Mouse (Mus musculus) MEL-GATA-1-ER (cell line): ENCODE measurements around the gene Leng9.
"Not testable (repeated sequence)": the region's sequence is repeated elsewhere in the genome, so short reads cannot be mapped to it uniquely, and the experiment has no call there.

ENCODE experiments used
- DNase-seq: peaks from one replicate; pipeline ENCODE4 v3.0.0-alpha.2; 2012; ENCODE audit warnings: low read depth; ENCODE audit errors: extremely low read depth

The Leng9 gene

DNA sequence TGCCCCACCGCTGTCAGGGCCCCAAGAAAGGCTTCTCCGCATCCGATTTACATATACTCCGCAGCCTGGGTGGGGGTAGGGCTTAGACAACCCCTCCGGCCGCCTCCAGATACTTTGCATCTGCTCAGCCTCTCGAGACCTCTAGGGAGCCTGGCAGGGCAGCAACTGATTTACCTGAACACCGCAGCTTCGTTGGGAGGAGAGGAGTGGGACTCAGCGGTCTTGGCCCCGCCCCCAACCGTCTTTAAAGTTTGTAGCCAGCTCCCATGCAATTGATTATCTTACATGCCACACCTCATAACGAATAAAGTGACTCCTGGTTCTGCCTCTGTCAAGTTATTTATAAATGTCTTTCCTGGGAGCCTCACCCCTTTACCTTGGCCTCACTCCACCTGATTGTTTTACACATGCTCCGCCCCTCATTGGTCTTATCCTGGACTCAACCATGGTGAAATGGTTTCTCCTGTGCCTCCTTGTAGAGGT, at the start of gene Leng9:
TSS of gene Leng9 (minus strand) at position 316 of the 483 bp plus-strand sequence.
- DNase-seq: no peak

DNA sequence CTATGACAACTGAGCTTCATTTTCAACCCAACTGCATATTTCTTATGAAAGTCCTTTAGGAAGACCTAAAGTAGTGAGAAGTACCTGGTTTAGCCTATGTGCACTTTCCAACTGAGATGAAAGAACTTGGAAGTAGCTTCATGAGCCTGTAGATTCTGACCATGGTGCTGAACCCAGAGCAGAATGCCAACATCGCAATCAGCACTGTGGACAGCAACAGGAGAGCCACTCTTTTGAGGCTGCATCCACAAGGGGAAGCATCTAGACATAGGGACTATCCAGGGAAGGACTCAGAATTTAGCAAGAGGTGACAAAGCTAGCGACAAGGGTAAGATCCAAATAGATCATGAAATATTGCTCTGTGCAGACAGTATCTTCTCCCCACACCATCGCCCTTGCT, 28.3 kb upstream of the Leng9 start:
- peak; percentile 49 for DNase-seq

DNA sequence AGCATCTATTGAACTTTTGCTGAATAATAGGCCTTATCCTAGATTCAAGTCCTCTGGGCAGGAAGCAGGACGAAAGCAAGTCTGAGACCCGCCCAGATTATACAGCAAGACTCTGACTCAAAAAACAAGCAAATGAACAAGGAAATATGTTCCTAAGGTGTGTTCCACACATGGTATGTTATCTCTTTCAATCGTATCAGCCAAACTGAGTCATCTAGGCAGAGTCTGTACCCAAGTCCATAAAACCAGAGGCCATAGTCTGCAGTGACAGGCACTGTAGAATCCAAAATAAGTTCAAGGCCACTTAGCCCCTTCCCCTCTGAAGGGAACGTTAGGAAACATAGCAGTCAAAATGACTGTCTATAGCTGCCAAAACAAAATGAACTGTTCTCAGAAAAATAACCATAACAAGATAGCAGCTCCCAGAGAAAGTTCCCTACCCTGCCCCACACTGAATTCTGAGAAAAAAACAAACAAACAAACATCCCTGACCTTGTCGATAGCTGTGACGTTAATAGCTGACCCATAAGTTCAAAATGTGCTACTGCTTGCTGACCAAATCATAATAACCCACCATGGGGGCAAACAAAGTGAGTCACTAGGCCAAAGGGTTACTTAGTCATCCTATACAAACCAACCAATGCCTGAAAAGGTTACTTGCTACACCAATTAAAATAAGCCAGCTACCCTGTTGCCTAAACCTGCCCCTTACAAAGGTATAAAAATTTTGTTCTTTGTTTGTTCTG, 20.2 kb upstream of the Leng9 start:
- no peak for DNase-seq

DNA sequence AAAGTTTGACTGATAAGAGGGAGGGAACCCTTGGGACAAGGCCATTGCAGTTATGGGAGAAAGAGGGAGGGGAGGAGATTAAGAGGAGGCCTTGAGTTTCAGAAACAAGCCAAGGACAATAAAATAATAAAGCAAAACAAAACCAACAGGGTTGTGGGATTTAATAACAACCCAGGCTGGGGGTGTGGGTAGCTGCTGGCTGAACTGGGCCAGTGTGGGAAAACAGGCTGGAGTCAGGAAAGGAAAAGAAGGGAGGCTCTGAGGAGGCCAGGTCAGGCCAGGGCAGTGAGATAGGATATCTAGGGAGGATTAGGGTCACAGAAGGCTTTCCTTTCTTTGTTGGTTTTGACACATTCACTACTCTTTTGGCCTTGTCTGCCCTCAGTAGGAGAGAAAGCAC, 16.9 kb upstream of the Leng9 start:
- DNase-seq: no peak

DNA sequence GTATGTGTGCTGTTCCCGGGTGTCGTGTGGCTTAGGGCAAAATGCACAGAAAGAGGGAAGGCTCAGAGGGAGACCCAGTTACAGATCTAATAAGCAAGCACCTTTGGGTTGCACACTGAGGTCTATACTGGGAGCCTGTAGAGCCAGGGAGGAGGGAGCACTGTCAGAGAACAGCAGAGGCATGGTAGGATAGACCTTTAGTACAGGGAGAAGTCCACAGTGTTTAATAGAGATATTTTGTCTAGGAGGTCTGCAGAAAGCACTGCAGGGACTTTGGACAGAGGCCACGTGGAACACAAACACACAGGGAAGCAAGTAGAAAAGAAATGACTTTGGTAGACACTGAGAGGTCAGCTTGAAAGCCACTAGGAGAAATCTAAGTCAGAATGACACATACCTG, 15.1 kb upstream of the Leng9 start:
- no peak for DNase-seq

DNA sequence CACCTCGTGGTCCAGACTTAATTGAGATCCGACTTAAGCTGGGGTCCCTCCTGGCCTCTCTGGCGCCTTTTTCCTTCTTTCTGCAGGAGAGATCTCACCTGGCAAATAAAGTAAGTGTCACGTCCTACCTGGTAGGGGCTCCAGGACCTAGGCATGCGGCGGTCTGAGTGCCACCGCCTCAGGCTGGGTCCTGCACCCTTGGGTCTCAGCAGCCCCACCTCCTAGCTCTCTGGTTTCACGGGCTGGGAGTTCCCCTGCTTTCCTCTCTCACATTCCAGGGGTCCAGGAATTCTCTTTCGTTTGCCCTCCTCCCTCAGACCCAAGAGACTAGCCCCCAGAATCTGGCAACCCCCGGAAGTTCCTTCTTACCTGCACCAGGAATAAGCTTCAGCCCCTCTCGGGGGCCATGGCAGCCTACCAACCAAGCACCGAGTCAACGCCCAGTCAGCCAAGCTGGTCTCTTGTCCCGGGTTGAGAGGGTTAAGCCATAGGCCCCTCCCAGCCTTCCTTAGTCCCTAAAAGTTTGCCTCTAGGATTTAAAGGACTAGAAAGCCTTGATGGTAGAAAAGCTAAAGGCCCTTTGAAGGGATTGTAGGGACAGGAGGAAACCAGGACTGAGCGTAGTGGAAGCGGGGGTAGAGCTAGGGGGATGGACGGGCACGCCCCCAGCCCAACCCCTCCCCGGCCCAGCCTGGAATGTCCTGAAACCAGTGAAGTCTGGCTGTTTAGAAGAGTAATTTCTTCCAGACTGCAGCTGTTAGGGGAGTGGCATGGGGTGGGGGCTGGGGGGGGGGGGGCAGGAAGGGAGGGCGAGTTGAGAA, 14.1 kb upstream of the Leng9 start, which contains the start of gene Cdc42ep5:
TSS of gene Cdc42ep5 (minus strand) at position 771 of the 821 bp plus-strand sequence.
- DNase-seq: no peak

DNA sequence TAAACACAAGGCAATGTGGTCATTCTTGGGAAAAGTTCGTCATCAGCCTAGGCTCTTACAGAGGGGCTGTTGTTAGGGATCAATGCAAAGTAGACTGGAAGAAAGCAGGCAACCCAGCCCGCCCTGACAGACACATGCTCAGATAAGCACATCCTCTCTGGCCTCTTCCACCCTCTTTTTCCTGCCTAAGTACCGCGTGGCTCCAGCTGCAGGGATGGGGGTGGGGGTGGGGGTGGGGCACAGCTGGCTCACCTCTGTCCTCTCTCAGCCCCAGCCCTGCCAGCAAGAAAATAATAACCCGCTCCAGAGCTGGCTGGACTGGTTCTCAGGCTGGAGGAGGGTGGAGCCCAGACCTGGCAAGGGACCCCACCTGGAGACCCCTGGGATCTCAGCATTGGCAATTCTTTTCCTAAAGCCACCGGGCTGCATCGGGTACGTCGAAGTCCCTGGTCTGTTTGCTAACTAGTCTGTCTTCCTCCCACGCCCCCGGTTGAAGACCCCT, 13.4 kb upstream of the Leng9 start:
- DNase-seq: no peak

DNA sequence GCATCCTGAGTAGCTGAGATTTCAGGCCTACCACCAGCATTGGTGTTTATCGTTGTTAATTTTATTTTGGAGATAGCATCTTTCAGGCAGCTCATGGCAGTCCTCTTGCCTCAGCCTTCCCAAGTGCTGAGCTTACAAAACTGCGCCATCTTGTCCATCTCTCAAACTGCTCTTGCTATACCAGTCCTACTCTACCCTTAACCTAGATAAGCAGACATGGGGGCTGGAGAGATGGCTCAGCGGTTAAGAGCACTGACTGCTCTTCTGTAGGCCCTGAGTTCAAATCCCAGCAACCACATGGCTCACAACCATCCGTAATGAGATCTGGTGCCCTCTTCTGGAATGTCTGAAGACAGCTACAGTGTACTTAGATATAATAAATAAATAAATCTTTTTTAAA, 11.4 kb upstream of the Leng9 start:
- DNase-seq: not testable (repeated sequence)

DNA sequence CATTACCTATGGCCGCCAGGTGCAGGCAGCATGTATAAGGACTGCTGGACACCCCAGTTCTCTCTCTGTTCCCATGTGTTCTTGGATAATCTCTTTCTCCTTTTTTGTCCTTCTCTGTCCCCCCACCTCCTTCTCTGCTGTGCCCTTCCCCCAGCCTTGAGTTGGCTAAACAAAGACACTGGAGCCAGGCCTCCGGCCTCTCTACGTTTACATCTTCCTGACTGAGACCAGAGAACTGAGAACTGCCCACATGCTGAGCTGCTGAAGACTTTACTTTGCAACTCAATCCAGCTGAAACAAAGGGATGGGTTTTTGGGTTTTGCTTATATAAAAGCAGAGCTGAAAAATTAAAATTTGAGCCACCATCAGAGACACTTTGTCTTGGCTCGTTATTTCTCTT, 4.8 kb upstream of the Leng9 start:
- no peak for DNase-seq

DNA sequence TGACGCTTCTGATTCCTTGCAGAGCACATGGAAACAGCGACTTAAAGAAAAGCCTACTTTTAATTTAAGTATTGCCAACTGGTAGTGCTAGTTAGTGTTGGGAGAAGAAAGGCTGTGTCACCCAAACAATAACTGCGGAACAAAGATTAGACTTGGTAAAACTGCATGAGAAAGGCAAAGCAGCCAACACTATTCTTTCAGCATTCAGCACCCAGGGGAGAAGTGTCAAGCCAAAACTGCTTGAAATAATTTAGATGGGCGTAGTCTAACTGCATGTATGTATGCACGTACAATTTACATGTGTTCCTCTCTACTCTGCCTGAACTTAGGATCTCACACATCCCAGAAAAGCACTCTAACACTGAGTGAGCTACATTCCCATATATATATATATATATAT, 4.2 kb upstream of the Leng9 start:
- no peak for DNase-seq

DNA sequence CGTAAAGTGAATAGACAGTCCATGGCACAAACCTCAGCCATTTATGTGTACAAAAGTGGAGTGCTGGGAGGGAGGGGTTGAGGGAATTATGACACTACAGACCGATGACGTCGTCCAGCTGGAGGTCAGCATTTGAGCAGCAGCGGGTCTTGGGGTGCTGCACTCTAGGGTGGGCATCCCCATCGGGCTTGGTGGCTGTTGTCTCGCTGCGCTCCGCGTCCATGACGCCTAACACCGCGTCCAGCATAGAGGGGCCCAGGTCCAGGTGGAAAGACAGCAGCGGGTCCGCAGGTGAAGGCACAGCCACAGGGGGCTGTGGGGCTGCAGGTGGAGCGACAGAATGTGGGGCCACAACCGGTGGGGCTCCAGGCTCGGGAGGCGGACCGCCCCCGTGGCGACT, 1.1 kb upstream of the Leng9 start:
- no peak for DNase-seq

DNA sequence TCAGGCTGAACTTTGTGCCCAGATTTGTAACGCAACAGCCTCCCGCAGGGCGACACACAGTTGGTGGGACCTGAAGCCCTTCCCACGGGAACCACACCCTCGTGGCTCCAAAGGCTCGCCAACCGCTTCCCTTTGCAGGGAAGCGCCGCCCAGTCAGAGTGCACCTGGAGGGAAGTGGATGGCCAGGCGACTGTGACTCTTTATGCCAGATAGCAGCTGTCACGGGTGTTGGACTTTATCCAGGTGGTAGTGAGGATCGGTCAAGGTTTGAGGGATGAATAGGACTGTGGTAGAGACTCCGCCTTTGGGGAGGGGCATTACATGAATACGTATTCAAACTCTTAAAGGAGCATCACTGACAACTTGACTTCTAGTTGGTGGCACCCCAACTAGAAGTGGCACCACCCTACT, 642 bp upstream of the Leng9 start:
- DNase-seq: peak; percentile 39

DNA sequence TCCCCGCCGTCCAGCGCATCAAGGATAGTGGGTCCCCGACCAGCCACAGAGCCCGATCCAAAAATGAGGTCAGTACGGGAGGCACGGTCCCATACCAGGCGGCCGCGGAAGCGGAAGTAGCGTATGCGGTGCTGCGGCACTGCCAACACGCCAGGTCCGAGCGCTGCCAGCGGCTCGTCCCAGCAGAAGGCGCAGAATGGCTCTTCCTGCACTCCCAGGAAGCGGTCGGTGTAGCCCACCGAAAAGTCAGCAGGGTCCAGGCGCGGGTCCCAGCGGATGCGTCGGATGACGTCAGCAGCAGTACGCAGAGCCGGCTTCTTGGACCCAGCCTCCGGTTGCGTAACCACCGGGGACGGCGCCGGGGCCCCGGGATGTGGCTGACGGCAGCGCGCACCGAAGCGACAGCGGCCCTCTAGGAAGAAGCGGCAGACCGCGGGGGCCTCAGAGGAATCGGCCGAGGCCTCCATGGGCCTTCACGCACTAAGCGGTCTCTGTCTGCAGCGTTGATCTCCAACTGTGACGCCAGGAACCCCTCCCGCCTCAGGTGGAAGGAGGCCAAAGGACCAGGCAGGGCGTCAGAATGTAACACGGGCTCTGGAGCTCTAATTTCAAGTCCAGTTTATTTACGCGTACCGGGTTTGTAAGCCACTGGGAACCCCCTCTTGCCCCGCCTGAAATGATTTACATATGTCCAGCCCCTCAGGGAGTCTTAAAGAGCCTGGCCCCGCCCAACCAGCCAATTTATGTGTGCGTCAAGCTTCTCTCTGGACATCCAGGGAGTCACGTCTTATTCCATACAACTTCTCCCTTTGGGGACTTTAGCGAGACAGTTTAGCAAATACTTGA, 742 bp downstream of the Leng9 start:
- peak; percentile 77 for DNase-seq

DNA sequence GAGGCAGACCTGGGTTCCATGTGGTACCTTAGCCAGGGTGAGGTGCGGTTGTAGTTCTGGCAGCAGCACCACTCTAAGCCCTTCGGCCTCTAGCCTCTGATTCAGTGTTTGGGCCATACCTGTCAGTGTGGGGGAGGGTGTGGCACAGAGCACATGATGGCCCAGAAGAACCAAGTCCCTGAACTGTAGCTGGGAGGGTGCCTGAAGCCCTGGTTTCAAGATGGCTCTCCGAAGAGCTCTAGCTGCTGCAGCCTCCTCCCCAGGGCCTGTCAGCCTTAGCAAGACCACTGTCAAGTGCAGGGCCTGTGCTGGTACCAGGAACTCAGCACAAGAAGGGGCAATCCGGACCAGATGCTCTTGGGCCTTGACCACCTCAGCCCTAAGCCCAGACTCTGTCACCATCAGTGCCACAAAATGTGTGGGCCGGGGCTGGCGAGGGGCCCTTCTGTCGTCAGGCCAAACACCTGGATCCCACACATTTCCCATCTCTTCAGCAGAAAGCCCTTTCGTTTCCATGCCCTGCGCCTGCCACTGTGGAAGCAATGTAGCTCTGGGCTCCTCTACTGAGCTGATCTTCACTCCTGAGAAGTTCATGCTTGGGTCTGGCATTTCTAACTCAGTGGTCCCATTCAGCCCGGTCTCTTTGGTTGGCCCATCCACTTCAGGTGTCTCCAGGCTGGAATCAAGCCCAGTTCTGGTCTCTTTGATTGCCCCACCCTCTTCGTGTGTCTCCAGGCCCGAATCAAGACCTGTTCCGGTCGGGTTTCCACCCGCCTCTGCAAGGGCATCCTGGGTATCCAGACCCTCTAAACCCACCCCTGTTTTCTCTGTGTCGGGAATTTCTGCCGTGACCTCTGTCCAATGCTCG, 1.6 kb downstream of the Leng9 start:
- no peak for DNase-seq

DNA sequence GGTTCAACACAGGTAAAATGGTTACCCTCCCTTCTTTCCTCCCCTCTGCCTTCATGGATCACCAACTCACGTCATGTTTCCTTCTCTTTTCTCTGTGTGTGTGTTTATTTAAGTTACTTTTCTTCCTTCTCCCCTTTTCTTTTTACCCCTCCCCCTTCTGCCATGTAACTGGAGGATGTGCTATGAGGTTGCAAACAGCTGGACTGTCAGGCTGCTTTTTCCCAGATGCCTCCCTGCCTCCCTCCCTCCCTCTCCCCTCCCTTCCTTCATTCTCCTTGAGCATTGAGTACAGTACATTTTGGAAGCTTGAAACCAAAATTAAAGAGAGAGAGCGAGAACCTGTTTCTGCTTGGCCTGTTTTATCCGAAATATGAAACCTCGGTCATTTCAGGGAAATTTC, 2.3 kb downstream of the Leng9 start:
- no peak for DNase-seq

DNA sequence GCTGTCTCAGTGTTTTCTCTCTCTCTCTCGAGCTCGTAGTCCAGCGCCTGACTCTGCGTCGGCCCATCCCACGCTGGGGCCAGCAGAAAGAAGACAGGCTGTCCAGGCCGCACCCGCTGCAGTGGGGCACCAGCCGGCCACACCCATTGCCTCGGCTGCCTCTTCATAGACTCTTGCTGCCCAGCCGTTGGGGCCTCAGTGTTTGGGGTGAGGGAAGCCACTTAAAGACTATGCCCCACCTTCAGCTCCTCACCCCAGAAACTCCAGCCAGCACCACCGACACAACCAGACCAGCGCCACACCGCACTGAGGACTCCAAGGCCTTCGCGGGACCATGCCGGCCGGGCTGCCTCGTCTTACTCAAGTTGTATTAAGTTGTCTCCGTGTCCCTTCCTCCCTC, 2.8 kb downstream of the Leng9 start:
- no peak for DNase-seq

DNA sequence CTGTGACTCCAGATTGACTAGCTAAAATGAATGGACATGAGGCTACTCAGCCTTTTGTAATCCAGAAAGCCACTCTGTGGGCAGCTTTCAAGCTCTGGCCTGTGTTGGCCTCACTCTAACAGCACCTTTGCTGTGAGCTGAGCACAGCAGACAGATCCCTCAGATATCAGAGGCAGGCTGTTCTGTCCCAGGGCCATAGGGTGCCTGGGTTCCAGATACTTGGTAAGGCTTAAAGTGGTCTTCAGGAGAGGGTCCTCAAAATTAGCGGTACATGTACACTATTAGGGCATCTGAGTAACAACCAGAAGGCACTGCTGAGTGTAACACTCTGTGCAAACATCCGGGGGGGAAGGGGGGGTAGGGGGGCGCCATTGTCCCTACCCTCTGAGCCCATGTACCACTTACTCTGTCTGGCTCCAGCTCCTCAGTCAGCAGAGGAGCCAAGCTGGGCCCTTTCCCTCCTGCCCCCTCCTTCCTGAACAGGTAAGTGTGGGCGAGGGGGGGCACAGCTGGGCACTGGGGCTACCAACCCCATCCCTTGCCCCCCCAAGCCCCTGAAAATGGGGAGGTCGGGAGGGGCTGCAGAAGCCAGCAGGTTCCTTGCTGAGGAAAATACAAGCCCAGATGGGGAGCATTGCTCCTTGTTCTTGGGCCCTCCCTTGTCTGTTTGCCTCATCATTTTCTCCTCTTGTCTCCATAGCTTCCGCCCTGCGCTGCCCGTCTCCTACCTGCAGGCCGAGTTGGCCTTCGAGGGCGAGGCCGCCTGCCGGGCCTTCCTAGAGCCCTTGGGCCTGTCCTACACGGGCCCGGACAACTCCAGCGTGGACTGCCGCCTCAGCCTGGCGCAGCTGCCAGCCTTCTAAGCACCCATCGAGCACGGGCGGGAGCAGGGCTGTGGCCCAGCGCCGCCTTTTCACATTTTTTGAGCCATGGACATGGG, 3.7 kb downstream of the Leng9 start:
- DNase-seq: no peak

DNA sequence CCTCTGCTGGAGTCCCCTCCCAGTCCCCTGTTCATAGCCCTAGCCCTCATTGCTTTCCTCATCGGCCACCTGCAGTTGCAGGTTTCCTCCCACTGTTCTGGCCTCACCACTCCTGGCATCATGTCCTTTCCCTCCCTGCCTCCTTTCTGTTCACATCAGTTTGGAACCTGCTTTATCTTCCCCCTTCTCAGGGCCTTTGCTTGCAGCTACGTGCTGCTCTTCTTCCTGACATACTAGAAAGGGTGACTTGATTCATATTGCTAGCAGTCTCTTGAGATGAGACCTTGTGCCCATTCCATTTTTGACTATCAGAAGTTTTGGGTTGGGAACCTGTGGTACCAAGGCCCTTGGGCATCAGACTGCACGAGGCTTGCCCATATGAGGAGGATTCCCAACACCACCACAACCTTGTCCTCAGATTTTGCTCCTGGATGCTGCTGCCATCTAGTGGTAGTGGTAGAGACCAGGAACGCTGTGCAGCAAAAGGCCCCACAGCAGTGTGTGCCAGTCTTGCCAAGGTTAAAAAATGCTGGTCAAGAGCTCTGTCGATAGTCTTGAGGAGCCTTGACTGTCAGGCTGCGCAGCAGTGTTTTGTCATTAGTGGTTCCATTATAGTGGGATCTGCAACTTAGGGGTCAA, 4.5 kb downstream of the Leng9 start:
- DNase-seq: no peak
